Mouse (Mus musculus) gastrocnemius, postnatal 25 days (tissue): Measurements from ENCODE around the gene Gpr39. TPM values are rescaled to one million over a fixed set of nuclear protein-coding genes. Genes with fewer than 3 reads are reported as not detected.
A peak's percentile ranks its signal among the peaks of the same experiment; 100 is the strongest.
"Not testable (repeated sequence)": the region's sequence is repeated elsewhere in the genome, so short reads cannot be mapped to it uniquely, and the experiment has no call there.

Source experiments
- DNase-seq: peaks from one replicate; pipeline ENCODE4 v3.0.0; 2022
- long read RNA-seq, 2 experiments: library from polyadenylated mRNA; stranded (forward); transcript quantifications; one replicate each; pipeline ENCODE4 v2.0.0; 2021
- total RNA-seq, 2 experiments: library from RNA; stranded (reverse); gene quantifications; 1 replicate in 1 of 2; 2 replicates in 1 of 2; pipeline ENCODE4 v1.2.3; 2021

Gene Gpr39
- total RNA-seq = not detected
- long read RNA-seq, experiment 1 = 0 reads
- long read RNA-seq, experiment 2 = 0 reads

- peak; percentile 9 for DNase-seq
Observed at GRCm38 (mm10) chr1:125676790-125677273, at the start of gene Gpr39. Gpr39 (plus strand) TSS chr1:125676995.

- peak; percentile 13 for DNase-seq
Observed at GRCm38 (mm10) chr1:125639501-125640253, 37.1 kb upstream of the Gpr39 start.

GRCm38 (mm10) chr1:125643643-125644042, 33.2 kb upstream of the Gpr39 start:
- DNase-seq = no peak

- DNase-seq = not testable (repeated sequence)
Observed at GRCm38 (mm10) chr1:125646816-125647215, 30.0 kb upstream of the Gpr39 start.

GRCm38 (mm10) chr1:125648011-125648410, 28.8 kb upstream of the Gpr39 start:
- no peak for DNase-seq

GRCm38 (mm10) chr1:125649056-125649455, 27.7 kb upstream of the Gpr39 start:
- no peak for DNase-seq

- no peak for DNase-seq
Observed at GRCm38 (mm10) chr1:125652836-125653594, 23.8 kb upstream of the Gpr39 start.

- no peak for DNase-seq
Observed at GRCm38 (mm10) chr1:125657416-125657815, 19.4 kb upstream of the Gpr39 start.

GRCm38 (mm10) chr1:125660151-125660550, 16.6 kb upstream of the Gpr39 start:
- DNase-seq = no peak

GRCm38 (mm10) chr1:125660901-125661300, 15.9 kb upstream of the Gpr39 start:
- DNase-seq = no peak

GRCm38 (mm10) chr1:125662058-125662457, 14.7 kb upstream of the Gpr39 start:
- no peak for DNase-seq

GRCm38 (mm10) chr1:125662660-125663059, 14.1 kb upstream of the Gpr39 start:
- no peak for DNase-seq

- no peak for DNase-seq
Observed at GRCm38 (mm10) chr1:125663104-125663503, 13.7 kb upstream of the Gpr39 start.

GRCm38 (mm10) chr1:125665127-125665637, 11.6 kb upstream of the Gpr39 start:
- no peak for DNase-seq

- DNase-seq = no peak
Observed at GRCm38 (mm10) chr1:125669035-125669434, 7.8 kb upstream of the Gpr39 start.

- no peak for DNase-seq
Observed at GRCm38 (mm10) chr1:125675186-125675585, 1.6 kb upstream of the Gpr39 start.

GRCm38 (mm10) chr1:125677286-125677685, 491 bp downstream of the Gpr39 start:
- DNase-seq = no peak

- DNase-seq = no peak
Observed at GRCm38 (mm10) chr1:125679522-125680077, 2.8 kb downstream of the Gpr39 start.

- DNase-seq = no peak
Observed at GRCm38 (mm10) chr1:125684423-125684822, 7.6 kb downstream of the Gpr39 start.

GRCm38 (mm10) chr1:125685304-125685703, 8.5 kb downstream of the Gpr39 start:
- no peak for DNase-seq

- DNase-seq = no peak
Observed at GRCm38 (mm10) chr1:125687701-125688420, 11.1 kb downstream of the Gpr39 start.

- no peak for DNase-seq
Observed at GRCm38 (mm10) chr1:125693541-125693940, 16.7 kb downstream of the Gpr39 start.
